Mouse (Mus musculus) urinary bladder, postnatal 36 days (tissue): Measurements from ENCODE around the gene Ift43.
A peak's percentile ranks its signal among the peaks of the same experiment; 100 is the strongest.

Experiments used
- DNase-seq, 2 experiments: peaks; one replicate each; pipeline ENCODE4 v3.0.0; 2022; ENCODE audit warnings: low spot score in 2 of 2, mixed read lengths in 1 of 2

The Ift43 gene

DNA sequence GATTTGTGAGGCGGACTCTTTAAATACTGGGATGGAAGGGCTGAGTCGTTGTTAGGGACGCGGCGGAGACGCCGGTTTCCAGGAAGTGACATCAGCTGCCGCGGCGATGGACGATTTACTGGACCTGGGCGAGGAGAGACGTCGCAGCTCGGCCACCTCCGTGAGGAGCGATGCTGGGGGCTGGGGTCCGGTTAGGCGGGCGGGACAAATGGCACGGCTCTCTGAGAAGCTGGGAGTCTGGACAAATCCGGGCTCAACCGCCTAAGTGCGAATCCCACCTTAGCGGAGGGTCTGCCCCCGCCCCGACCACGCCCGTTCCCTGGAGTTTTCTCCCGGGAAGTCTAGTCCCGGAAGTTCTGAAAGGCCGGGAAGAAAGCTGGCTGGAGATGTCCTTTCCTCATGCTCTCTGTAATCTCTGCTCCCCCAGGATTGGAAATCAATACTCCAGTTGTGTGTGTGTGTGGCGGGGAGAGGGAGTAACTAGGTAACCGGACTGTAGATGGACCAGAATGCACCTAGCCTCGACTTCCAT is at the start of gene Ift43:
TSS of gene Ift43 (plus strand) at position 61 of the 532 bp plus-strand sequence.
- peak; percentile 81 to 87 for DNase-seq

DNA sequence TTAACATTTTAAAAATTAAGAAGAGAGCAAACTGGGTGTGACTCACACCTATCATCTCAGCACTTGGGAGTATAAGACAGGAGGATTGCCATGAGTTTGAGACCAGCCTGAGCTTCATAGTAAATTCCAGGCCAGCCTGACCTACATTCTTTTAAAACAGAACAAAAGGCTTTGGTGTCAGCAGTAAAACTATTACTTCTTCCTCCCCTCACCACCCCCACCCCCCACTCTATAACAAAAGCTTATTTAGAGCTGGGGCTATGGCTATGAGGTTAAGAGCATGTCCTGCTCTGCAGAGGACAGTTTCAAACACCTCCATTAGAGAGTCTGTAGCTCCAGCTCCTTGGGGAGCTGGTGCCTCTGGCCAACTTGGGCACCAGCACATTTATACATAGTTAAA is 46.8 kb upstream of the Ift43 start:
- no peak for DNase-seq

DNA sequence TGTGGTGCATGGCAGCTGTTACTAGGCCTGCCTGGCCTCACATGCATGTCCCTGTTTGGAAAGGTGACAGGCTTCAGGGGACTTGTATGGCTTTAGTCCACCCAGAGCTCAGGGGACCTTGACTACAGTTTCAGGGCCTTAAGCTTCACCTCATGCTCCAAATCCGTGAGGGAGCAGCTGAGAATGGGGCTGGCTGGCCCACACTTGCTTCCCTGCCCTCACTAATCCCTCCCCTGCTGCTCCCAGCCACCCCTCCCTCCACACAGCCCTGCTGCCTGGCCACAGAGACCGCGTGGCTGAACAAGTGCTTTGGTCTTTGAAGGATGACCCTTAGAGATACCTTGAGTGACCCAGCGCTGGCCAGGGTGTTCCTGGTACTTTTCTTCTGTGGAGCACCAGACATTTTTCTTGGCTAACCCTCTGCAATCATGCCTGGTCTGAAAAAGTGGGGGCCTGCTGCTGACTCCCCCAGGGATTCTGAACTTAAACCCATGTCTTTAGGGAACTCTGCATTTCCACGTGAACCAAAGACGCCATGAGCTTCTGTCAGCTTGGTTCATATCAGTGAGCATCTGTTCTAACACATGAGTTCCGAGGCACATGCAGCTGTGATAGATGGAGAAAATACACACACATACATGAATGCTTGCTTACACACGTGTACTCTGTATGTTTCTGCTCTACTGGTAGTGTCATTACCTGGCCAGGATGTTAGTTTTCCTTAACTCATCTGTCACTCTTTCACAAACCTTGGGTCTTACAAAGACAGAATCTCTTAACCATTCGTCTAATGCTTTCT is 45.8 kb upstream of the Ift43 start:
- no peak for DNase-seq

- no peak for DNase-seq
Measured at GRCm38 (mm10) chr12:86037235-86037921, 45.0 kb upstream of the Ift43 start.

GRCm38 (mm10) chr12:86039078-86039477 is 43.3 kb upstream of the Ift43 start:
- no peak for DNase-seq

DNA sequence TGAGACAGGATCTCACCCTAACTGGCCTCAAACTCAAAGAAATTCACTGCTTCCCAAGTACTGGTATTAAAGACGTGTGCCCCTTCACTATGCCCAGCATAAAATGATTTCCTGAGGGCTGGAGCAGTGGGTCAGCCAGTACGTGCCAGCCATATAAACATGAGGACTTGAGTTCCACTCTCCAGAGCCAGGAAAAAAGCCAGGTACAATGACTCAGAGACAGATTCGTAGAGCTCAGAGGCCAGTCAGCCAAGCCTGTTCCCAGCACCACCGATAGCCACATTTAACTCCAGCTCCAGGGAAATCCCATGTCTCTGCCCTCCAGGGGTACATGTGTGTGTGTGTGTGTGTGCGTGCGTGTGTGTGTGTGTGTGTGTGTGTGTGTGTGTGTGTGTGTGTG is 42.6 kb upstream of the Ift43 start:
- DNase-seq: no peak

DNA sequence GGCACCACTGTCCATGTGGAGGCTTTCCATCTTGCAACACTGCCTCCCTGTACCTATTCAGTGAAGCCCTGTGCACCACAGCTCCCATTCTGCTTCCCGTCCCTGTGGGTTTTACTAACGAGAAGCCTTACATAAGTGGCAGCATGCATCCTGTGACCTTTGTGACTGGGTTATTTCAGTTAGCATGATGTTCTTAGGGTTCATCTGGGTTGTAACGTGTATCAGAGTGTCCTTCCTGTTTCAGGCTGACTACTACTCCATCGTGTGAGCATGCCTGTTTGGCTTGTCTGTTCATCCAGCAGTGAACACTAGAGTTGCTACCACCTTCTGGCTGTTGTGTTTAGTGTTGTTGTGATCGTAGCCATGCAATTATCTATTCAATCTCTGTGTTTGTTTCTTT is 36.2 kb upstream of the Ift43 start:
- no peak for DNase-seq

DNA sequence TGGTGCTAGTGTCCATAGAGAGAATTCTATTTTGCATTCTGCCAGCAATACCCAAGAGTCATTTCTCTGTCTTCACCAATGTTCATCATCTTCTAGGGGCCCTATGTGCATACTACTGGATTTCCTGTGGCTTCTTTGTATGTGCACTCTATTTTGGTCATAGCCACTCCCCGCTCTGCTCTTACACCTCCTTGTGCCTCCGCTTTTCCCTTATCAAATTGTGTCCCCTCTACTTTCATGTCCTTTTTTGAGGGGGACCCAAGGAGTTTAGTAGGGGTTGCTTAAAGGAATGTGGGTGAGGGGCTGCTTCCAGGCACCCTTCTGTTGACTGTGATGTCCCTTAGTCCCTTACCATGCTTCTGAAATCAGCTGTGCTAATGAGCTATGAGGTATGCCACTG is 35.6 kb upstream of the Ift43 start:
- DNase-seq: no peak

GRCm38 (mm10) chr12:86047376-86047775 is 35.0 kb upstream of the Ift43 start:
- DNase-seq: no peak

- DNase-seq: no peak
Measured at GRCm38 (mm10) chr12:86049813-86050212, 32.5 kb upstream of the Ift43 start.

GRCm38 (mm10) chr12:86051477-86051876 is 30.9 kb upstream of the Ift43 start:
- no peak for DNase-seq

GRCm38 (mm10) chr12:86055306-86055705 is 27.0 kb upstream of the Ift43 start:
- DNase-seq: no peak

GRCm38 (mm10) chr12:86056976-86057375 is 25.4 kb upstream of the Ift43 start:
- peak in 1 of 2 experiments; percentile 11 for DNase-seq

GRCm38 (mm10) chr12:86057516-86057915 is 24.8 kb upstream of the Ift43 start:
- no peak for DNase-seq

DNA sequence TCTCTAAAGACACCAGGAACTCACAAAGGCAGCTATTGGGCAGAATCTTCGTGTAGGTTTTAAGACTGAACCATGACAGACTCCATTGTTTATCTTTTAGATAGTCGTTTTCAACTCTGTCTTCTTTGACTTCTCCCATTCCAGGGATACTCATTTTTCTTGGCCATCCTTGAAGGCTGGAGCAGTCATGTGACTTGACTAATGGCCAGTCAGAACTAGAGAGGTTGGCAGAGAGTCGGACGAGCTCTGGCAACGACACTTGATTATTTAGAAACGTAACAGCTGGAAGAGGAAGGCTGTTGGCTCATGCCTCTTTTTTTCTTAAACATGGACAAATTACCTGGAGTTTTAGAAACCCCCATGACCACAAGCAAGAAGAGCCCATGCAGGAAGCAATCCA is 23.0 kb upstream of the Ift43 start:
- peak in 1 of 2 experiments; percentile 34 for DNase-seq

GRCm38 (mm10) chr12:86064796-86065195 is 17.5 kb upstream of the Ift43 start:
- DNase-seq: no peak

DNA sequence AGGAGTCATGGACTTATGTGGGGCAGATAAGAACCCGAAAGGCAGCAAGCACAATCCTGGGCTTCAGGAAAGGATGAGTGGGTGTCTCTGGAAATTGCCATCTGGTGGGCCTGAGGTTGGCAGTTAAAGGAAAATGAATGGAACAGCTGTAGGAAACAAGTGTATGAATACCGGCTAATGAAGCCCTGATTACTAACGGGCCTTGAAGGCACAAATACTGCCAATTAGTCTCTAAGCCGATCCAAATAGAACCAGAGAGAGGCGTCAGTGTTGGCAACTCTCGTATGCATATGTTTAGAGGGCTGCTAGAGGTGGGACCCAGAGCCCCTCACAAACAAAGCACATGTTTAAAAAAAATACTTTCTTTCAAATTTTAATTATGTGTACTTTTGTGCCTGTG is 10.9 kb upstream of the Ift43 start:
- no peak for DNase-seq

- DNase-seq: no peak
Measured at GRCm38 (mm10) chr12:86074681-86075080, 7.7 kb upstream of the Ift43 start.

- DNase-seq: no peak
Measured at GRCm38 (mm10) chr12:86075358-86075757, 7.0 kb upstream of the Ift43 start.

DNA sequence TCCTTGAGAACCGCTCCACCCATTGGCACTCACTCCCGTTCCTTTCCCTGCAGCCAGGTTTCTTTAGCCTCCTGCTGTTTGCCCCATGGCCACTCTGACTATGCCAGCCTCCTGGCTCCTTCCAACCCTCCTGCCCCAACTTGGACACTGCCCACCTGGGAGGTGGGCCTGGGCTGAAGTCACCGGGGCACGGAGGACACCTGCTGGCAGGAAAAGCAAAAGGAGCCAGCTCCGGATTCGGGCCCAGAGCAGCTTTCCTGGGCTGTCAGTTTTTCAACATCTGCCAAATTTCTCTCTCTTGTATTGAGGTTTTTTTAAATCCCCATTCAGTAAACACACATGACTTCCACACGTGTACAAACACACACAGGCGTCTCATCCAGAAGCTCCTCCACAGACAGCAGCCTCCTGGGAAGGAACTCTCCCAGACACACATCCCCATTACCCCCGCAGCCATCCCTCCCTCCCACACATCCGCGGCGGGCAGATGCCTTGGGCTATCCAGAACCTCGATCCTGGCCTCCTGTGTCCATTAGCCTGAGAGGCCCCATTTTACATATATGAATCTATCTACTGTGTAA is 5.9 kb upstream of the Ift43 start:
- peak in 1 of 2 experiments; percentile 29 for DNase-seq

- DNase-seq: no peak
Measured at GRCm38 (mm10) chr12:86077322-86077721, 5.0 kb upstream of the Ift43 start.

GRCm38 (mm10) chr12:86077736-86078135 is 4.6 kb upstream of the Ift43 start:
- no peak for DNase-seq

GRCm38 (mm10) chr12:86078176-86078552 is 4.2 kb upstream of the Ift43 start:
- no peak for DNase-seq
